Mouse (Mus musculus) splenic B cell, adult 2 months (primary cell): ENCODE measurements around the gene Trim34b.

Experiments used
- DNase-seq: peaks from one replicate; pipeline ENCODE4 v3.0.0-alpha.2; 2011; ENCODE audit warnings: low read depth, low spot score
- H3K27me3 ChIP-seq: 2 replicates; pipeline ENCODE4 v1.6.1; 2012; ENCODE audit warnings: mild to moderate bottlenecking, low read length, moderate library complexity, mixed read lengths; ENCODE audit not compliant: control insufficient read depth, poor library complexity, insufficient read depth, severe bottlenecking
- H3K36me3 ChIP-seq: 2 replicates; pipeline ENCODE4 v1.6.1; 2012; ENCODE audit warnings: mild to moderate bottlenecking, low read length, moderate library complexity, mixed read lengths; ENCODE audit not compliant: control insufficient read depth, poor library complexity, insufficient read depth, severe bottlenecking

Trim34b gene

GRCm38 (mm10) chr7:104369736-104370414, 40.6 kb downstream of the Trim34b start, which contains the start of gene Trim30b:
TSS of gene Trim30b (minus strand) at chr7:104369884.
- DNase-seq, result peak; percentile 89
- Histone ChIP-seq H3K27me3 (no peaks in the 10 kb centered on the region), H3K36me3 (peaks cover 3% of the 10 kb centered on the region; the same call in 1 of the 2 replicates)
